Mouse (Mus musculus) cerebellum, adult 8-10 months (tissue): ENCODE measurements around the gene Dgkg.

Source experiments
- DNase-seq: peaks from one replicate; pipeline ENCODE4 v3.0.0; 2022

The Dgkg gene

GRCm38 (mm10) chr16:22589619-22590018 is 67.4 kb downstream of the Dgkg start:
- DNase-seq = no peak

- no peak for DNase-seq
Measured at GRCm38 (mm10) chr16:22586151-22586836, 70.7 kb downstream of the Dgkg start.

GRCm38 (mm10) chr16:22585523-22585922 is 71.5 kb downstream of the Dgkg start:
- no peak for DNase-seq

GRCm38 (mm10) chr16:22583401-22583800 is 73.6 kb downstream of the Dgkg start:
- no peak for DNase-seq

- peak; percentile 32 for DNase-seq
Measured at GRCm38 (mm10) chr16:22582173-22582929, 74.7 kb downstream of the Dgkg start.

GRCm38 (mm10) chr16:22580103-22580502 is 76.9 kb downstream of the Dgkg start:
- DNase-seq = no peak

- DNase-seq = no peak
Measured at GRCm38 (mm10) chr16:22578883-22579282, 78.1 kb downstream of the Dgkg start.

GRCm38 (mm10) chr16:22577656-22578055 is 79.4 kb downstream of the Dgkg start:
- no peak for DNase-seq

GRCm38 (mm10) chr16:22574164-22574563 is 82.9 kb downstream of the Dgkg start:
- no peak for DNase-seq

- DNase-seq = no peak
Measured at GRCm38 (mm10) chr16:22572641-22573341, 84.2 kb downstream of the Dgkg start.

- DNase-seq = no peak
Measured at GRCm38 (mm10) chr16:22564907-22565272, 92.1 kb downstream of the Dgkg start.

GRCm38 (mm10) chr16:22564259-22564906 is 92.6 kb downstream of the Dgkg start:
- peak; percentile 80 for DNase-seq

- no peak for DNase-seq
Measured at GRCm38 (mm10) chr16:22563594-22563993, 93.4 kb downstream of the Dgkg start.

GRCm38 (mm10) chr16:22554996-22555395 is 102.0 kb downstream of the Dgkg start:
- DNase-seq = no peak

- no peak for DNase-seq
Measured at GRCm38 (mm10) chr16:22552351-22552750, 104.7 kb downstream of the Dgkg start.

GRCm38 (mm10) chr16:22551231-22552000 is 105.6 kb downstream of the Dgkg start:
- DNase-seq = no peak

- DNase-seq = no peak
Measured at GRCm38 (mm10) chr16:22549346-22549745, 107.7 kb downstream of the Dgkg start.

GRCm38 (mm10) chr16:22548167-22549080 is 108.6 kb downstream of the Dgkg start:
- peak; percentile 82 for DNase-seq

- no peak for DNase-seq
Measured at GRCm38 (mm10) chr16:22547741-22548140, 109.3 kb downstream of the Dgkg start.

- DNase-seq = no peak
Measured at GRCm38 (mm10) chr16:22545799-22546198, 111.2 kb downstream of the Dgkg start.

GRCm38 (mm10) chr16:22545016-22545561 is 111.9 kb downstream of the Dgkg start:
- DNase-seq = no peak
